ENCODE assay signal across 18 mouse cellular contexts in the genomic region with DNA sequence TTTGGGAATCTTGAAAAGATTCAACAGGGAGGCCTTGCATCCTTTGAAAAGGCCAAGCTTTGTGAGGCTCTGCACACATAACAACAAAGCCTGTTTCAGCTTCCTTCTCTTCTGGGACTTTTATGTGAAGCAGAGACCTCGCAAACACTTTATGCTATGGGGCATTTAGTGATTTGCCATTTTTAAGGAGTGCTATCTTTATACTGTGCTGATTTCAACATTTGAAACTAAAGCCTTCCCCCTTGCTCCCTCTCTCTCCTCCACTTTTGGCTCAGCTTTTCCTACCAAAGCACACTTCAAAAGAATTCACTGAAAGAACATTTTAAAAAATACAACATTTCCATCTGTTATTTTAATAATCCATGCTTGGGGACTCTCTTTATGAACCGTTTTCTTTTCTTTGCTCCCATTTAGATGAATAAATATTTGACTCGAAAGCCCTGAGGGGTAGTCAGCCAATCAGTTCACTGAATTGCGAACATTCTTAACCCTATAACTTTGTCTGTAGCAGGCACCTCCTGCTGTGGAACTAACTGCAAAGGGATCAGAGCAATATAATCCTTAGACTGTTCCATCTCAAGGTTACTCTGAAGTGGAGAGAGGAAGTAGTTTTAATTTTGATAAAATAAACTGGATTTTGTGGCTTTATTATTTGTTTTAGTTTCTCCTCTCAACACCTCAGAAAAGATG.
DNase-seq lines count a peak whose midpoint lies in the region; ATAC-seq lines count a peak whose summit lies in the region.
"Had no signal": no experiment of that assay in that cellular context is flagged by ENCODE, and none has a peak within 500 bp of the region (broad histone marks: within the 10 kb centered on the region; RNA-seq: fewer than 3 reads in every experiment).

No protein-coding gene starts in this region.

- H3K4me1 ChIP-seq in midbrain, embryonic 11.5 days (ENCODE audit: control insufficient read depth, insufficient read depth, low read length), result no peaks in the 10 kb centered on the region
- peaks cover 3% of the 10 kb centered on the region; the same call in 1 of the 2 replicates for H3K4me1 ChIP-seq in midbrain, embryonic 16.5 days (ENCODE audit: control insufficient read depth, insufficient read depth, low read length)
- peaks cover 20% of the 10 kb centered on the region for H3K4me1 ChIP-seq in limb, embryonic 10.5 days
- peaks cover 9% of the 10 kb centered on the region; the same call in 1 of the 2 replicates for H3K4me1 ChIP-seq in midbrain, embryonic 13.5 days (replicated peaks)
- H3K4me1 ChIP-seq: embryonic facial prominence, embryonic 15.5 days; heart, embryonic 10.5 days; stomach, embryonic 15.5 days had no signal

- H3K4me3 ChIP-seq in midbrain, embryonic 11.5 days (ENCODE audit: low read depth, low read length), result no peak overlapping the region
- H3K4me3 ChIP-seq in midbrain, embryonic 16.5 days (ENCODE audit: low read depth, low read length), result no peak overlapping the region
- H3K4me3 ChIP-seq in limb, embryonic 10.5 days, result no peak overlapping the region
- H3K4me3 ChIP-seq in midbrain, embryonic 13.5 days (replicated peaks), result no peak overlapping the region
- H3K4me3 ChIP-seq: embryonic facial prominence, embryonic 15.5 days; forebrain, embryonic 12.5 days; heart, embryonic 10.5 days; stomach, embryonic 15.5 days had no signal

- H3K9me3 ChIP-seq in midbrain, embryonic 11.5 days (ENCODE audit: control insufficient read depth, low read length), result no peaks in the 10 kb centered on the region
- no peaks in the 10 kb centered on the region for H3K9me3 ChIP-seq in midbrain, embryonic 16.5 days (replicated peaks; ENCODE audit: control insufficient read depth, low read length, poor library complexity, severe bottlenecking)
- 0 out of 2 replicates have a peak, but pooled peaks cover 3% of the 10 kb centered on the region for H3K9me3 ChIP-seq in limb, embryonic 10.5 days (replicated peaks)
- no peaks in the 10 kb centered on the region for H3K9me3 ChIP-seq in midbrain, embryonic 13.5 days
- H3K9me3 ChIP-seq: embryonic facial prominence, embryonic 15.5 days; forebrain, embryonic 12.5 days; heart, embryonic 10.5 days; stomach, embryonic 15.5 days had no signal

- 40% methylated on average over 4 of the region's 4 CpGs for WGBS in midbrain, embryonic 11.5 days
- WGBS in midbrain, embryonic 16.5 days, result 23% methylated on average over 4 of the region's 4 CpGs
- WGBS in limb, embryonic 10.5 days, result 72% methylated on average over 4 of the region's 4 CpGs
- WGBS in midbrain, embryonic 13.5 days, result 27% methylated on average over 4 of the region's 4 CpGs

- ATAC-seq in midbrain, embryonic 11.5 days (ENCODE audit: low FRiP score), result peak; percentile 57; the same call in 1 of the 2 replicates
- ATAC-seq in midbrain, embryonic 16.5 days, result no peak
- peak; percentile 55; the same call in 1 of the 2 replicates for ATAC-seq in midbrain, embryonic 13.5 days

- DNase-seq in midbrain, embryonic 11.5 days (ENCODE audit: low spot score, missing footprints), result no peak
- no peak for DNase-seq in limb, embryonic 10.5 days (ENCODE audit: low spot score)
- DNase-seq in adrenal gland, adult 18-20 months (ENCODE audit: low spot score in 2 of 2), result no peak
- no peak for DNase-seq in cerebellum, adult 18-20 months
- no peak for DNase-seq in urinary bladder, postnatal 36 days (ENCODE audit: low spot score in 2 of 2)
- DNase-seq: cerebellum, postnatal 14 days; kidney, adult 8-10 months; lung, adult 2 months; lung, postnatal 4 days; spleen, adult 18-20 months; thymus, adult 2 months had no signal

- H3K27ac ChIP-seq in midbrain, embryonic 11.5 days (ENCODE audit: low read depth, low read length), result no peak overlapping the region
- no peak overlapping the region for H3K27ac ChIP-seq in midbrain, embryonic 16.5 days (ENCODE audit: low read length)
- peak overlapping the region; percentile 11; the same call in 1 of the 2 replicates for H3K27ac ChIP-seq in limb, embryonic 10.5 days
- H3K27ac ChIP-seq in midbrain, embryonic 13.5 days, result 0 out of 2 replicates have a peak overlapping the region, but pooled peaks have one; percentile 7
- H3K27ac ChIP-seq: embryonic facial prominence, embryonic 15.5 days; forebrain, embryonic 12.5 days; heart, embryonic 10.5 days; stomach, embryonic 15.5 days had no signal

- no peaks in the 10 kb centered on the region for H3K36me3 ChIP-seq in midbrain, embryonic 11.5 days (ENCODE audit: control insufficient read depth, insufficient read depth, low read length)
- H3K36me3 ChIP-seq in midbrain, embryonic 16.5 days (ENCODE audit: control insufficient read depth, insufficient read depth, low read length), result no peaks in the 10 kb centered on the region
- peaks cover 2% of the 10 kb centered on the region; the same call in 1 of the 2 replicates for H3K36me3 ChIP-seq in limb, embryonic 10.5 days
- H3K36me3 ChIP-seq in midbrain, embryonic 13.5 days, result no peaks in the 10 kb centered on the region
- H3K36me3 ChIP-seq: embryonic facial prominence, embryonic 15.5 days; forebrain, embryonic 12.5 days; heart, embryonic 10.5 days; stomach, embryonic 15.5 days had no signal

- no peak overlapping the region for H3K4me2 ChIP-seq in midbrain, embryonic 11.5 days
- H3K4me2 ChIP-seq in midbrain, embryonic 16.5 days (ENCODE audit: low read length), result no peak overlapping the region
- H3K4me2 ChIP-seq in midbrain, embryonic 13.5 days (replicated peaks), result no peak overlapping the region
- H3K4me2 ChIP-seq: embryonic facial prominence, embryonic 15.5 days; forebrain, embryonic 12.5 days; liver, embryonic 11.5 days; stomach, embryonic 15.5 days had no signal

- H3K27me3 ChIP-seq in midbrain, embryonic 11.5 days (ENCODE audit: control insufficient read depth, insufficient read depth, low read length), result no peaks in the 10 kb centered on the region
- no peaks in the 10 kb centered on the region for H3K27me3 ChIP-seq in midbrain, embryonic 16.5 days (ENCODE audit: control insufficient read depth, insufficient read depth, low read depth, low read length)
- no peaks in the 10 kb centered on the region for H3K27me3 ChIP-seq in limb, embryonic 10.5 days (ENCODE audit: low read depth, poor library complexity, severe bottlenecking)
- H3K27me3 ChIP-seq in midbrain, embryonic 13.5 days, result no peaks in the 10 kb centered on the region
- H3K27me3 ChIP-seq: embryonic facial prominence, embryonic 15.5 days; forebrain, embryonic 12.5 days; stomach, embryonic 15.5 days had no signal

- no peak overlapping the region for H3K9ac ChIP-seq in midbrain, embryonic 11.5 days (ENCODE audit: low read length)
- H3K9ac ChIP-seq in midbrain, embryonic 16.5 days (ENCODE audit: low read depth, low read length), result no peak overlapping the region
- H3K9ac ChIP-seq in midbrain, embryonic 13.5 days (replicated peaks), result no peak overlapping the region
- H3K9ac ChIP-seq: embryonic facial prominence, embryonic 15.5 days; forebrain, embryonic 12.5 days; stomach, embryonic 15.5 days had no signal

Comparison
In these comparisons a context has a peak if more than half of its experiments do, and no peak if none do; other contexts are left out.
1. H3K27ac ChIP-seq: peak in limb, embryonic 10.5 days (single experiment) and midbrain, embryonic 13.5 days (single experiment); none in midbrain, embryonic 11.5 days (single experiment) and midbrain, embryonic 16.5 days (single experiment).